Mouse (Mus musculus): ENCODE data around the gene Slc25a48. TPM values are rescaled to one million over a fixed set of nuclear protein-coding genes. Genes with fewer than 3 reads are reported as not detected.
A peak's percentile ranks its signal among the peaks of the same experiment; 100 is the strongest.

The Slc25a48 gene
- polyA plus RNA-seq (2015; fragmentation: Nextera tagmentation; extraction: Ambion mirVana), result 0.45 and 0.59 TPM in 2 replicates

GRCm38 (mm10) chr13:56438211-56439075 lies at the start of gene Slc25a48:
Gene Slc25a48, plus strand, starts transcription at chr13:56438355.
- H3K4me2 ChIP-seq, result peak within 1 kb of the TSS; percentile 87
- WGBS, result 2% methylated on average over 51 of the region's 51 CpGs
- peaks cover 55% of the 10 kb centered on the region for H3K27me3 ChIP-seq
- H3K9me3 ChIP-seq (replicated peaks), result no peaks in the 10 kb centered on the region
- no peaks in the 10 kb centered on the region for H3K36me3 ChIP-seq
- peak within 1 kb of the TSS; percentile 46 for H3K4me3 ChIP-seq (replicated peaks)
- 0 out of 2 replicates have a peak, but pooled peaks have one; percentile 50 for ATAC-seq (replicated peaks; ENCODE audit: low FRiP score)
- H3K4me1 ChIP-seq, result peaks cover 24% of the 10 kb centered on the region
- H3K9ac ChIP-seq, result peak within 1 kb of the TSS; percentile 25; the same call in 1 of the 2 replicates
- H3K27ac ChIP-seq, result no peak within 1 kb of the TSS

- H3K4me1 ChIP-seq, result no peaks in the 10 kb centered on the region
- WGBS, result 31% methylated on average over 5 of the region's 5 CpGs
- H3K27me3 ChIP-seq, result no peaks in the 10 kb centered on the region
- H3K36me3 ChIP-seq, result no peaks in the 10 kb centered on the region
- no peak overlapping the region for H3K4me3 ChIP-seq (replicated peaks)
- no peaks in the 10 kb centered on the region for H3K9me3 ChIP-seq (replicated peaks)
- 0 out of 2 replicates have a peak, but pooled peaks have one; percentile 36 for ATAC-seq (replicated peaks; ENCODE audit: low FRiP score)
- H3K9ac ChIP-seq, result no peak overlapping the region
- H3K27ac ChIP-seq, result no peak overlapping the region
- no peak overlapping the region for H3K4me2 ChIP-seq
These were observed 40.6 kb upstream of the Slc25a48 start for GRCm38 (mm10) chr13:56397572-56397971.

- Histone ChIP-seq H3K36me3 (no peaks in the 10 kb centered on the region), H3K27me3 (no peaks in the 10 kb centered on the region), H3K9ac (no peak overlapping the region), H3K27ac (no peak overlapping the region), H3K4me1 (no peaks in the 10 kb centered on the region), H3K4me2 (no peak overlapping the region), H3K4me3 (replicated peaks) (no peak overlapping the region), H3K9me3 (replicated peaks) (no peaks in the 10 kb centered on the region)
- 78% methylated on average over 4 of the region's 4 CpGs for WGBS
- no peak for ATAC-seq (replicated peaks; ENCODE audit: low FRiP score)
These were observed 37.0 kb upstream of the Slc25a48 start for GRCm38 (mm10) chr13:56401186-56401585.

- WGBS, result 79% methylated on average over 8 of the region's 8 CpGs
- H3K27me3 ChIP-seq, result no peaks in the 10 kb centered on the region
- no peak overlapping the region for H3K27ac ChIP-seq
- no peaks in the 10 kb centered on the region for H3K36me3 ChIP-seq
- H3K4me1 ChIP-seq, result no peaks in the 10 kb centered on the region
- H3K9me3 ChIP-seq (replicated peaks), result no peaks in the 10 kb centered on the region
- no peak overlapping the region for H3K4me3 ChIP-seq (replicated peaks)
- H3K9ac ChIP-seq, result no peak overlapping the region
- no peak for ATAC-seq (replicated peaks; ENCODE audit: low FRiP score)
- H3K4me2 ChIP-seq, result no peak overlapping the region
These were observed 34.6 kb upstream of the Slc25a48 start for GRCm38 (mm10) chr13:56403381-56404086.

GRCm38 (mm10) chr13:56404511-56405140 lies 33.5 kb upstream of the Slc25a48 start:
- Histone ChIP-seq H3K4me2 (no peak overlapping the region), H3K4me1 (no peaks in the 10 kb centered on the region), H3K9ac (no peak overlapping the region), H3K9me3 (replicated peaks) (no peaks in the 10 kb centered on the region), H3K4me3 (replicated peaks) (no peak overlapping the region), H3K27ac (no peak overlapping the region), H3K27me3 (no peaks in the 10 kb centered on the region), H3K36me3 (no peaks in the 10 kb centered on the region)
- 74% methylated on average over 6 of the region's 6 CpGs for WGBS
- no peak for ATAC-seq (replicated peaks; ENCODE audit: low FRiP score)

- H3K36me3 ChIP-seq, result no peaks in the 10 kb centered on the region
- 0 out of 2 replicates have a peak, but pooled peaks cover 6% of the 10 kb centered on the region for H3K9me3 ChIP-seq (replicated peaks)
- no peak overlapping the region for H3K9ac ChIP-seq
- H3K4me3 ChIP-seq (replicated peaks), result no peak overlapping the region
- no peak overlapping the region for H3K27ac ChIP-seq
- H3K4me2 ChIP-seq, result no peak overlapping the region
- 0 out of 2 replicates have a peak, but pooled peaks cover 2% of the 10 kb centered on the region for H3K27me3 ChIP-seq
- no peaks in the 10 kb centered on the region for H3K4me1 ChIP-seq
- 71% methylated on average over 9 of the region's 9 CpGs for WGBS
- ATAC-seq (replicated peaks; ENCODE audit: low FRiP score), result no peak
These were observed 25.8 kb upstream of the Slc25a48 start for GRCm38 (mm10) chr13:56412286-56412873.

- no peak overlapping the region for H3K9ac ChIP-seq
- H3K4me1 ChIP-seq, result peaks cover 5% of the 10 kb centered on the region; the same call in 1 of the 2 replicates
- H3K27ac ChIP-seq, result no peak overlapping the region
- H3K36me3 ChIP-seq, result no peaks in the 10 kb centered on the region
- no peak overlapping the region for H3K4me2 ChIP-seq
- H3K27me3 ChIP-seq, result peaks cover 21% of the 10 kb centered on the region
- WGBS, result 26% methylated on average over 13 of the region's 13 CpGs
- H3K4me3 ChIP-seq (replicated peaks), result no peak overlapping the region
- H3K9me3 ChIP-seq (replicated peaks), result 0 out of 2 replicates have a peak, but pooled peaks cover 4% of the 10 kb centered on the region
- no peak for ATAC-seq (replicated peaks; ENCODE audit: low FRiP score)
These were observed 19.3 kb upstream of the Slc25a48 start for GRCm38 (mm10) chr13:56418685-56419483.

GRCm38 (mm10) chr13:56419538-56419937 lies 18.6 kb upstream of the Slc25a48 start:
- ATAC-seq (replicated peaks; ENCODE audit: low FRiP score), result no peak
- 78% methylated on average over 6 of the region's 6 CpGs for WGBS

GRCm38 (mm10) chr13:56422072-56422723 lies 16.0 kb upstream of the Slc25a48 start:
- WGBS, result 21% methylated on average over 16 of the region's 16 CpGs
- no peak overlapping the region for H3K9ac ChIP-seq
- H3K9me3 ChIP-seq (replicated peaks), result no peaks in the 10 kb centered on the region
- H3K4me1 ChIP-seq, result peaks cover 5% of the 10 kb centered on the region; the same call in 1 of the 2 replicates
- ATAC-seq (replicated peaks; ENCODE audit: low FRiP score), result no peak; the same call in 1 of the 2 replicates
- H3K27ac ChIP-seq, result no peak overlapping the region
- peaks cover 31% of the 10 kb centered on the region for H3K27me3 ChIP-seq
- H3K4me3 ChIP-seq (replicated peaks), result no peak overlapping the region
- no peaks in the 10 kb centered on the region for H3K36me3 ChIP-seq
- 0 out of 2 replicates have a peak overlapping the region, but pooled peaks have one; percentile 15 for H3K4me2 ChIP-seq

More at GRCm38 (mm10) chr13:56419538-56419937, 18.6 kb upstream of the Slc25a48 start:
- Histone ChIP-seq H3K4me1 (peaks cover 5% of the 10 kb centered on the region; the same call in 1 of the 2 replicates), H3K4me3 (replicated peaks) (no peak overlapping the region), H3K36me3 (no peaks in the 10 kb centered on the region), H3K27me3 (peaks cover 26% of the 10 kb centered on the region), H3K9me3 (replicated peaks) (no peaks in the 10 kb centered on the region), H3K27ac (no peak overlapping the region), H3K4me2 (no peak overlapping the region), H3K9ac (no peak overlapping the region)

- WGBS, result 90% methylated on average over 7 of the region's 7 CpGs
- Histone ChIP-seq H3K4me1 (peaks cover 8% of the 10 kb centered on the region), H3K4me2 (no peak overlapping the region), H3K4me3 (replicated peaks) (no peak overlapping the region), H3K9ac (no peak overlapping the region), H3K9me3 (replicated peaks) (no peaks in the 10 kb centered on the region), H3K27me3 (peaks cover 33% of the 10 kb centered on the region), H3K27ac (no peak overlapping the region), H3K36me3 (no peaks in the 10 kb centered on the region)
- ATAC-seq (replicated peaks; ENCODE audit: low FRiP score), result no peak
These were observed 12.2 kb upstream of the Slc25a48 start for GRCm38 (mm10) chr13:56425931-56426330.
